Mouse (Mus musculus) embryonic facial prominence, embryonic 14.5 days (tissue): ENCODE measurements around the gene Palm2. TPM values are rescaled to one million over a fixed set of nuclear protein-coding genes. Genes with fewer than 3 reads are reported as not detected.

Experiments used
- ATAC-seq: fragments of 200-750 bp; cut with Nextera tagmentation; 2 replicates; pipeline ENCODE4 v1.8.0; 2017; ENCODE audit warnings: low read depth, moderate number of reproducible peaks, moderate TSS enrichment
- DNase-seq: peaks from one replicate; pipeline ENCODE4 v3.0.0-alpha.2; 2015; ENCODE audit warnings: low spot score
- H3K27ac ChIP-seq: fragments of 300-500 bp; sonication (generic); replicated peaks from 2 replicates; pipeline ENCODE4 v1.5.1; 2014; ENCODE audit warnings: low read depth, mild to moderate bottlenecking, low read length, moderate library complexity
- H3K27me3 ChIP-seq: fragments of 300-500 bp; sonication (generic); replicated peaks from 2 replicates; pipeline ENCODE4 v1.6.1; 2014; ENCODE audit warnings: low read length; ENCODE audit not compliant: control insufficient read depth, insufficient read depth
- H3K36me3 ChIP-seq: fragments of 300-500 bp; sonication (generic); 2 replicates; pipeline ENCODE4 v1.6.1; 2014; ENCODE audit warnings: low read length, mixed read lengths; ENCODE audit not compliant: control insufficient read depth, insufficient read depth
- H3K4me1 ChIP-seq: fragments of 300-500 bp; sonication (generic); 2 replicates; pipeline ENCODE4 v1.6.1; 2014; ENCODE audit warnings: antibody characterized with exemption, low read length; ENCODE audit not compliant: control insufficient read depth, insufficient read depth
- H3K4me2 ChIP-seq: fragments of 300-500 bp; sonication (generic); 2 replicates; pipeline ENCODE4 v1.6.1; 2014; ENCODE audit warnings: low read depth, mild to moderate bottlenecking, low read length, moderate library complexity, mixed read lengths
- H3K4me3 ChIP-seq: fragments of 300-500 bp; sonication (generic); 2 replicates; pipeline ENCODE4 v1.5.1; 2014; ENCODE audit warnings: low read depth, mild to moderate bottlenecking, low read length
- H3K9ac ChIP-seq: fragments of 300-500 bp; sonication (generic); 2 replicates; pipeline ENCODE4 v1.6.1; 2014; ENCODE audit warnings: low read depth, mild to moderate bottlenecking, low read length, moderate library complexity, mixed read lengths
- H3K9me3 ChIP-seq: fragments of 300-500 bp; sonication (generic); 2 replicates; pipeline ENCODE4 v1.6.1; 2016; ENCODE audit warnings: low read length; ENCODE audit not compliant: control insufficient read depth
- WGBS: fragments of 180-500 bp; shearing (Covaris S2); extraction: QIAGEN DNeasy Blood & Tissue Kit; methylation state at CpG from one replicate; pipeline ENCODE4 v1.1.7; 2014; 5-methylcytosine and 5-hydroxymethylcytosine counted together
- polyA plus RNA-seq: library from polyadenylated mRNA; unstranded; fragments of >200 nt; fragmentation: Nextera tagmentation; extraction: Ambion mirVana; gene quantifications from 2 replicates; pipeline ENCODE4 v1.2.1, GENCODE M21; 2014

The Palm2 gene
- polyA plus RNA-seq, 1 experiment from 2014 or later, result 7.6 TPM

DNA sequence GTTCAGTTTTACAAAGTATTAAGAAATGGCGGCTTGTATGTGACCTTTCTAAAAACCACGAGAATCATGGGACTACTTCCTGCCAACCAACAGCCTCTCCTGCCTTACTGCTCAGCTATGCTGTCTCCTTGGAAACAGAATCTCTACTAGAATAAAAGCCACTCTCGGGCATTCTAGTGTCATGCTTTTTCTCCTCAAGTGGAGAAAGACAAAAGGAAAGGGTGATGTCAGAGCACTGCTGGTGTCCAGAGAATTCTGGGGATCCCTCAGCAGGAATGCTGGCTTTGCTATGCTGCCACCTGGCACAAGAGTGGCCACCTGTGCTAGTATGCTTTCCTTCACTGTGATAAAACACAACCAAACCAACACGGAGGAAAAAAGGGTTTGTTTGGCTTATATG, 226.4 kb downstream of the Palm2 start:
- ATAC-seq, result no peak; the same call in 1 of the 2 replicates
- DNase-seq, result no peak
- WGBS, result 34% methylated on average over 4 of the region's 4 CpGs
- Histone ChIP-seq H3K9me3 (no peaks in the 10 kb centered on the region), H3K4me3 (no peak overlapping the region), H3K27ac (no peak overlapping the region), H3K9ac (no peak overlapping the region), H3K4me1 (no peaks in the 10 kb centered on the region), H3K4me2 (no peak overlapping the region), H3K27me3 (no peaks in the 10 kb centered on the region), H3K36me3 (peaks cover 4% of the 10 kb centered on the region; the same call in 1 of the 2 replicates)

DNA sequence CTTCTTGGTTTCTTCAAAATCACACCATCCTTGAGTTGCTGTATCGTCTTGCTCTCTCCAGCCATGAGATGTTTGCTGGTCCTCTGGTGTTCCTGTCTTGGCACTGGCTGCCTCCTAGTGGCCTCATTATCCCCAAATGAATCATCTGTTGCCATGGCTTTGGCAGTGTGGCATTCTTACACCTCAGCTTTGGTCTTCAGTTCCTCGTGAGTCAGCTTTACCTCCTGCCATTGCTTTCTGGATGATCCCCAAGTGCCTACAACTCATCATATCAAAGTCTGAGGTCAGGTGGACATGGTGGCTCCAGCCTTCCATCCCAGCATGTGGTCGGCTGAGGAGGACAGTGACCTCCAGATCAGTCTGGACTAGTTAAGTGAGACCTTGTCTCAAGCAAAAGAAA, 232.1 kb downstream of the Palm2 start:
- Histone ChIP-seq H3K4me2 (no peak overlapping the region), H3K9me3 (no peaks in the 10 kb centered on the region), H3K27ac (no peak overlapping the region), H3K9ac (no peak overlapping the region), H3K36me3 (no peaks in the 10 kb centered on the region), H3K27me3 (no peaks in the 10 kb centered on the region), H3K4me3 (no peak overlapping the region), H3K4me1 (no peaks in the 10 kb centered on the region)
- ATAC-seq (no peak), DNase-seq (no peak)
- 74% methylated on average over 3 of the region's 3 CpGs for WGBS

DNA sequence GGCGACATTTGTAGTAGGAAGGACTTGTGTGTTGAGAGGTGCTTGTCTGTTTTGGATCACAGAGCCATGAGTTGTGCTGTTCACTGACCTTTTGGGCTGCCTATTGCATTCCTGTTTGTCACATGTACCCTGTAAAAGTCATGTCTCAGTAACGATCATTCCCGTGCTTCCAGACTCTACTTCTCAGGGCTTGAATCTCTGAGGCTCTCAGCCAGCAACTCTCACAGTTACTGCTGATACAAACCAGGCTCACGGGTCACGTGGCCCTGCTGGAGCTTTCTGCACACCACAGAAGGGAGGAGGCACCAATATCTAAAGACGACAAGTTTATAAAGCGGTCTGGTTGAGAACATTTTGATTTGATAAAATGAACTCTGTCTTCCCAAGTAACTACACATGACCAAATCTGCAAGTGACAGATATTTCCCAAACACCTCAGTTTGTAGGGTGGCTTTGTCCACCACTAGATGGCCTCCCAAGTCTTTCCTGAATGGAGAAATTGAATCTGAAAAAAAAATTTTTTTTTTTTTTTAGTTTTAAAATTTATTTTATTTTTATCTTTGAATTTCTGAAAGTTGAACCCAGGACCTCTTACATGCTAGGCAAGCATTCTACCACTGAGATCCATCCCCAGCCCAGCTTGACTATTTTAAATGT, 236.9 kb downstream of the Palm2 start:
- Histone ChIP-seq H3K4me3 (no peak overlapping the region), H3K4me2 (no peak overlapping the region), H3K9me3 (no peaks in the 10 kb centered on the region), H3K4me1 (peaks cover 22% of the 10 kb centered on the region), H3K27me3 (no peaks in the 10 kb centered on the region), H3K36me3 (no peaks in the 10 kb centered on the region), H3K27ac (no peak overlapping the region), H3K9ac (no peak overlapping the region)
- DNase-seq (peak; percentile 53), ATAC-seq (no peak)
- 50% methylated on average over 7 of the region's 7 CpGs for WGBS

GRCm38 (mm10) chr4:57672541-57672940, 238.5 kb downstream of the Palm2 start:
- H3K27ac ChIP-seq, result no peak overlapping the region
- no peaks in the 10 kb centered on the region for H3K9me3 ChIP-seq
- DNase-seq (no peak), ATAC-seq (no peak)
- no peak overlapping the region for H3K4me3 ChIP-seq
- 56% methylated on average over 4 of the region's 4 CpGs for WGBS
- H3K4me2 ChIP-seq, result no peak overlapping the region
- no peaks in the 10 kb centered on the region for H3K36me3 ChIP-seq
- H3K4me1 ChIP-seq, result peaks cover 22% of the 10 kb centered on the region
- no peak overlapping the region for H3K9ac ChIP-seq
- H3K27me3 ChIP-seq, result no peaks in the 10 kb centered on the region

- peak overlapping the region; percentile 50 for H3K4me2 ChIP-seq
- H3K36me3 ChIP-seq, result no peaks in the 10 kb centered on the region
- H3K4me1 ChIP-seq, result peaks cover 22% of the 10 kb centered on the region
- ATAC-seq (peak; percentile 65), DNase-seq (peak; percentile 87)
- H3K27ac ChIP-seq, result peak overlapping the region; percentile 44; the same call in 1 of the 2 replicates
- peak overlapping the region; percentile 14; the same call in 1 of the 2 replicates for H3K4me3 ChIP-seq
- H3K9me3 ChIP-seq, result no peaks in the 10 kb centered on the region
- 10% methylated on average over 12 of the region's 12 CpGs for WGBS
- no peaks in the 10 kb centered on the region for H3K27me3 ChIP-seq
- H3K9ac ChIP-seq, result no peak overlapping the region
These were observed 239.2 kb downstream of the Palm2 start for GRCm38 (mm10) chr4:57672996-57673906.

GRCm38 (mm10) chr4:57674351-57674750, 240.3 kb downstream of the Palm2 start:
- H3K4me3 ChIP-seq, result no peak overlapping the region
- ATAC-seq, result no peak
- H3K9me3 ChIP-seq, result no peaks in the 10 kb centered on the region
- no peaks in the 10 kb centered on the region for H3K27me3 ChIP-seq
- H3K4me2 ChIP-seq, result no peak overlapping the region
- WGBS, result 65% methylated on average over 7 of the region's 7 CpGs
- no peaks in the 10 kb centered on the region for H3K36me3 ChIP-seq
- DNase-seq, result no peak
- no peak overlapping the region for H3K9ac ChIP-seq
- peaks cover 22% of the 10 kb centered on the region for H3K4me1 ChIP-seq
- peak overlapping the region; percentile 44 for H3K27ac ChIP-seq

DNA sequence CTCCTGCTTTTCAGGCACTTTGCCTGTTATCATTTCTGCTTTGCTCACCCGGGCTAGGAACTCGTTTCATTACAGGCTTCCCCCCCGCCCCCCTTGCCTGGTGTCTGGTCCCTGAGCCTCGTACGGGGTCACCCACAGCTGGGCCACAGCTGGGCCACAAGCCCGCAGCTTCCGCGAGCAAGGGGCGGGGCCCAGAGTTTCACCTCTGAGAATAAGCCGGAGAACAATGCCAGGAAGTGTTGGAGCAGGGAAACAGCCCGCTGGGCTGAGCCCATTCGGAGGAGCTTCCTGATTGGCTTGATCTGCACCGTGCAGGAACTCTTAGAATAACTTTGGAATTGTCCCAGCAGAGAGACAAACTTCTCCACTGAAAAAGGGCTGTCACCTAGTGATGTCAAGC, 241.3 kb downstream of the Palm2 start:
- H3K4me1 ChIP-seq, result peaks cover 22% of the 10 kb centered on the region
- peak overlapping the region; percentile 52; the same call in 1 of the 2 replicates for H3K9ac ChIP-seq
- peak overlapping the region; percentile 54 for H3K27ac ChIP-seq
- DNase-seq, result peak; percentile 86
- H3K4me3 ChIP-seq, result peak overlapping the region; percentile 17
- no peaks in the 10 kb centered on the region for H3K27me3 ChIP-seq
- H3K36me3 ChIP-seq, result no peaks in the 10 kb centered on the region
- peak overlapping the region; percentile 52 for H3K4me2 ChIP-seq
- 5% methylated on average over 13 of the region's 13 CpGs for WGBS
- no peaks in the 10 kb centered on the region for H3K9me3 ChIP-seq
- ATAC-seq, result peak; percentile 77

DNA sequence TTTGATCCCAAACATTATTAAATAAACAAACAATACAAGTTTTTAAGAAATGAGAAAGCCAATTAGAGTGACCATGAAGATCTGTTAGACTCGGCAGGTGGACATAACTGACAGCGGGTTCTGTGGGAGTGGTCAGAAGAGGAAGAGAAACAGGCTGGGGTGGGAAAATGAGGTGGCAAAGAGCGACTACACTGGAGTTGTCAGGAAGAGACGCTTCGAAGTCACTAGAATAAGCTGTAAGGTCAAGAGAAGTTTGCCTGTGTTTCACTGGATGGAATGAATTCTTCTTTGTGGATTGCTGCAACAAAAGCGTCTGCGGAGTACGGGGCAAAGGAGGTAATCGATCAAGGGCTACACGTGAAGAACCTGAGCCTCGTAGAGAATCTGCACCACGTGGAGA, 243.9 kb downstream of the Palm2 start:
- no peak for ATAC-seq
- Histone ChIP-seq H3K4me2 (no peak overlapping the region), H3K9ac (no peak overlapping the region), H3K9me3 (no peaks in the 10 kb centered on the region), H3K4me3 (no peak overlapping the region), H3K4me1 (peaks cover 22% of the 10 kb centered on the region), H3K27ac (no peak overlapping the region), H3K36me3 (no peaks in the 10 kb centered on the region), H3K27me3 (no peaks in the 10 kb centered on the region)
- WGBS, result 84% methylated on average over 12 of the region's 12 CpGs
- DNase-seq, result no peak
